Mouse (Mus musculus) C2C12 (cell line): ENCODE measurements around the gene Lmtk3.

Experiments used
- CTCF ChIP-seq: IDR thresholded peaks from one replicate; pipeline ENCODE4 v1.5.1; 2011; ENCODE audit not compliant: control insufficient read depth, insufficient read depth, insufficient read length
- MAX ChIP-seq: IDR thresholded peaks from one replicate; pipeline ENCODE4 v1.6.1; 2011; ENCODE audit warnings: mild to moderate bottlenecking, control low read depth
- MYOG ChIP-seq: IDR thresholded peaks from one replicate; pipeline ENCODE4 v1.6.1; 2011; ENCODE audit not compliant: control insufficient read depth, insufficient read length; ENCODE audit errors: extremely low read depth
- USF1 ChIP-seq: IDR thresholded peaks from one replicate; pipeline ENCODE4 v1.6.1; 2011; ENCODE audit warnings: low read depth, mild to moderate bottlenecking, control low read depth, moderate library complexity

GRCm38 (mm10) chr7:45779081-45779641 is 4.4 kb upstream of the Lmtk3 start:
- TF ChIP-seq CTCF (no peak), USF1 (no peak), MYOG (no peak), MAX (no peak)
